Mouse (Mus musculus): ENCODE data around the gene Aldh3a1.

- TF ChIP-seq POLR2A (IDR thresholded peaks at IDR 0.05; ENCODE audit: low read depth, low read length) (no peak), CTCF (IDR thresholded peaks at IDR 0.05; ENCODE audit: extremely low read depth, insufficient read length, insufficient replicate concordance, low read depth, low read length) (no peak)
Measured at GRCm38 (mm10) chr11:61161121-61161520, 46.2 kb upstream of the Aldh3a1 start.
